Mouse (Mus musculus) hindbrain, embryonic 12.5 days (tissue): ENCODE measurements around the gene Lrrc49. TPM values are rescaled to one million over a fixed set of nuclear protein-coding genes. Genes with fewer than 3 reads are reported as not detected.

Experiments used
- ATAC-seq: fragments of 200-750 bp; cut with Nextera tagmentation; 2 replicates; pipeline ENCODE4 v1.8.0; 2017; ENCODE audit warnings: moderate TSS enrichment; ENCODE audit not compliant: low FRiP score
- H3K27ac ChIP-seq: fragments of 300-500 bp; sonication (generic); 2 replicates; pipeline ENCODE4 v1.5.1; 2016; ENCODE audit warnings: mild to moderate bottlenecking
- H3K27me3 ChIP-seq: fragments of 300-500 bp; sonication (generic); 2 replicates; pipeline ENCODE4 v1.6.1; 2016; ENCODE audit warnings: mild to moderate bottlenecking
- H3K36me3 ChIP-seq: fragments of 300-500 bp; sonication (generic); 2 replicates; pipeline ENCODE4 v1.6.1; 2016; ENCODE audit warnings: mild to moderate bottlenecking
- H3K4me1 ChIP-seq: fragments of 300-500 bp; sonication (generic); 2 replicates; pipeline ENCODE4 v1.6.1; 2016
- H3K4me2 ChIP-seq: fragments of 300-500 bp; sonication (generic); replicated peaks from 2 replicates; pipeline ENCODE4 v1.6.1; 2016; ENCODE audit warnings: mild to moderate bottlenecking
- H3K4me3 ChIP-seq: fragments of 300-500 bp; sonication (generic); 2 replicates; pipeline ENCODE4 v1.5.1; 2016; ENCODE audit warnings: mild to moderate bottlenecking
- H3K9ac ChIP-seq: fragments of 300-500 bp; sonication (generic); 2 replicates; pipeline ENCODE4 v1.6.1; 2016; ENCODE audit warnings: mild to moderate bottlenecking, moderate library complexity
- H3K9me3 ChIP-seq: fragments of 300-500 bp; sonication (generic); replicated peaks from 2 replicates; pipeline ENCODE4 v1.6.1; 2016; ENCODE audit warnings: mild to moderate bottlenecking
- WGBS: fragments of 180-500 bp; shearing (Covaris S2); methylation state at CpG from one replicate; pipeline ENCODE4 v1.1.7; 2016; 5-methylcytosine and 5-hydroxymethylcytosine counted together
- polyA plus RNA-seq: library from polyadenylated mRNA; unstranded; fragments of >200 nt; fragmentation: Nextera tagmentation; extraction: Ambion mirVana; gene quantifications from 2 replicates; pipeline ENCODE4 v1.2.1, GENCODE M21; 2016

Lrrc49 gene
- polyA plus RNA-seq, 1 experiment from 2014 or later: 55.7 TPM

DNA sequence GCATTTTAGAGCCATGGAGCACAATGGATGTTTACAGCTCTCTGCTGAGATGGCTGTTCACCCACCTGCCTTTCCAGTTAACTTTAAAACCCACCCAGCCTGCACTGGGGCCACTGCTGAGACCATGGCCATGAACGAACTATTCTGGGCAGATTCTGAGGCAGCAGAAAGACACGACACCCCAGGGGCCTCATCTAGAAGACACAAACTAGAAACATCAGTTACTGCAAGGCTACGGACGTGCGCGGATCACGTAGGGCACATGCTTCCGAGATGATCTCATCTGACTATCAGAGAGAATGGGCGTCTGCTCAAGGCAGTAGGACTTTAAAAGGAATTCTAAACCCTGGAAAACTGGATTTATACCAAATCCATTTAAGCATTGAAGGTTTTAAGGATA is 71.0 kb downstream of the Lrrc49 start:
- ATAC-seq: no peak
- no peaks in the 10 kb centered on the region for H3K27me3 ChIP-seq
- no peak overlapping the region for H3K4me2 ChIP-seq
- no peak overlapping the region; the same call in 1 of the 2 replicates for H3K27ac ChIP-seq
- no peak overlapping the region for H3K9ac ChIP-seq
- peaks cover 15% of the 10 kb centered on the region for H3K36me3 ChIP-seq
- H3K4me1 ChIP-seq: no peaks in the 10 kb centered on the region
- no peak overlapping the region for H3K4me3 ChIP-seq
- no peaks in the 10 kb centered on the region for H3K9me3 ChIP-seq
- 78% methylated on average over 9 of the region's 9 CpGs for WGBS

DNA sequence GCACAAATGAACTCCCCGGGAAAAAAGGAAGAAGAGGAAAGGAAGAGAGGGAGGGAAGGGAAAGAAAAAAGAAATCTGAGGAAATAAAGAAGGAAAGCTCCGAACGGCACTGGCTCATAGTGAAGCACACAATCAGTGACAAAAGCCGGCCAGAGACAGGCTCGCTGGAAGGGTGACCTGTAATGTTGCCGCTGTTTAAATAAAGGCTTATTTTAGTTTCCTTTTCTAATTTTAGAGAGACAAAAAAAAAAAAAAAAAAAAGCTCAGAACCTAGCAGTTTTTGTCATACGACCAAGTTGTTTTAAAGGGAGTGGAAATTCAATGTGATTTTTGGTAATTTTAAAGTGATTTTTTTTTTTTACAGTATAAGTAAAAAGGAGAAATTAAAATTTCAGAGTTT is 71.6 kb downstream of the Lrrc49 start:
- H3K4me2 ChIP-seq: no peak overlapping the region
- H3K9me3 ChIP-seq: no peaks in the 10 kb centered on the region
- no peaks in the 10 kb centered on the region for H3K27me3 ChIP-seq
- H3K36me3 ChIP-seq: peaks cover 19% of the 10 kb centered on the region
- no peak for ATAC-seq
- H3K27ac ChIP-seq: no peak overlapping the region
- WGBS: 85% methylated on average over 7 of the region's 7 CpGs
- no peak overlapping the region for H3K4me3 ChIP-seq
- no peak overlapping the region for H3K9ac ChIP-seq
- H3K4me1 ChIP-seq: no peaks in the 10 kb centered on the region

DNA sequence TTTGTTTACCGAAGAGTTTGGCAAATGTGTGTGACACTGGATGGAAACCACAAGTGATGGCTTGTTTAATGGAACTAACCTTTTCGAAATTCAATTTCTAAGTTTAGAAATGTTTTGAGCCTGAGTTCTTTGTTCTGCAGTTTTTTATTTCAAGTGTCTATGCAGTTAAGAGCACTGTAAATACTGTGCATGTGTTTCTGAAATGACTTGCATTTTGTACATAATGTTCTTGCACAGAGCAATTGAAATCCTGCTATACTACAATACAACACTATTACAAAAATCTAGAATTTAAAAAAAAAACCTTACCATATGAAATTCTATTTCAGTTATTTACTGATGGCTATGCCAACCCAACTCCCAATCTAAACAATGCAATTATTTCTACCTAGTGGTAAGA is 75.7 kb downstream of the Lrrc49 start:
- WGBS: 94% methylated on average over 2 of the region's 2 CpGs
- Histone ChIP-seq H3K9me3 (no peaks in the 10 kb centered on the region), H3K36me3 (peaks cover 33% of the 10 kb centered on the region), H3K9ac (no peak overlapping the region), H3K27ac (no peak overlapping the region), H3K4me3 (no peak overlapping the region), H3K4me1 (no peaks in the 10 kb centered on the region), H3K4me2 (no peak overlapping the region), H3K27me3 (no peaks in the 10 kb centered on the region)
- ATAC-seq: no peak

DNA sequence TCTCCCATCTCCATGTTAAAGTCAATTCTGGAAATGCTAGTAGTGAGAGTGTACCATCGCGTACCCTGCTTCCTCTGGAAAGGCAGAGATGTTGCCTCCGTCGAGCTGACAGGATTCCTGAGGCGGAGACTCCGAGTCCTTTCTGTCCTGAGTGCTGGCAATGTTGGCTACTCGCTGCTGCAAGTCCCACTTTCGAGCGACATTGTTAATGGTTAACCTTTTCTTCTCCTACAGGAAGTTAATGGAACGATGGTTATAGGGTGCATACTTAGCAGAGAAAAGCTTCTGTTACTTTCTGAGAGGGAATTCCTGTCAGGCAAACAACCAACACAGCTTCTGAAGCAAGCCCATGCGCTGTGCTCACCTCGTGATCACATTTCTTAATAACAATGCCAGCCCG is 77.8 kb downstream of the Lrrc49 start:
- no peak overlapping the region for H3K27ac ChIP-seq
- no peaks in the 10 kb centered on the region for H3K9me3 ChIP-seq
- no peak overlapping the region for H3K4me3 ChIP-seq
- H3K9ac ChIP-seq: no peak overlapping the region
- WGBS: 71% methylated on average over 13 of the region's 13 CpGs
- no peaks in the 10 kb centered on the region for H3K27me3 ChIP-seq
- H3K4me2 ChIP-seq: no peak overlapping the region
- H3K4me1 ChIP-seq: no peaks in the 10 kb centered on the region
- no peak for ATAC-seq
- H3K36me3 ChIP-seq: peaks cover 33% of the 10 kb centered on the region

DNA sequence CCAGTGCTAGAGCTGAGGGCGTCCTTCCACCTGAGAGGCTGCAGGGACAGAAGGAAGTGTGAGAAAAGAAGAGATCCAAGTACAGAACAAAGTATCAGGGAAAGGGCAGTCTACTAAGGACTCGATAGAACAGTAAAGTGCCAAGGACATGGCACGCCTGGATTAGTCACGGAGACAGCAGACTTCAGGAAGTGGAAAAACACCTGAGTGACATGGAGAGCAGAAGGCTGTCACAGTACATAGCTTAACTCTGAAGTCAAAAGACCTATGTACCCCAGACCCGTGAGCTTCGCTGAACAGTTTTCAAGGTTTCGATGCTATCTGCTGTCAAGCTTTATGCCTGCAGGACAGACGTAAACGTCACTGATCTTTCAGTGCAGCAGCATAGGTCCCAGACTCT is 79.1 kb downstream of the Lrrc49 start:
- H3K4me2 ChIP-seq: no peak overlapping the region
- H3K4me3 ChIP-seq: no peak overlapping the region
- no peaks in the 10 kb centered on the region for H3K27me3 ChIP-seq
- H3K27ac ChIP-seq: no peak overlapping the region
- no peak overlapping the region for H3K9ac ChIP-seq
- ATAC-seq: no peak
- no peaks in the 10 kb centered on the region for H3K4me1 ChIP-seq
- peaks cover 38% of the 10 kb centered on the region for H3K36me3 ChIP-seq
- WGBS: 90% methylated on average over 9 of the region's 9 CpGs
- H3K9me3 ChIP-seq: no peaks in the 10 kb centered on the region

DNA sequence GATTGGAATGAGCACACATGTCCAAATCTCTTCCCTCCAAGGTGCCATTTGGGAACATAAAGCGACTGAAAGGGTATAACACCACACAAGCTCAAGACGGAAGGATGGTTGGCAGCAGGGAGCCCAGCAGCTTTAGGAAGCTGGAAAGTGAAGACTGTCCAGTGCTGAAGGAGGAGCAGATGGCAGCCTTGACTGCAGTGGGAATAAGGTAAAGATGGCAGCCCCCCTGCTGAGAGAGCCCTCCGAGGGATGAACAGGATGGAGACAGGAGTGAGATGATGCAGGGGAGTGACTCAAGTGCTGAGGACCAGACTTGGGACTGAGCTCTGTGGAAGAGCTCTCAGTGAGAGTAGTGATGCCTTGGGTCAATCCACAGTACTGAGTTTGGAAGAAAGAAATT is 79.9 kb downstream of the Lrrc49 start:
- no peak for ATAC-seq

DNA sequence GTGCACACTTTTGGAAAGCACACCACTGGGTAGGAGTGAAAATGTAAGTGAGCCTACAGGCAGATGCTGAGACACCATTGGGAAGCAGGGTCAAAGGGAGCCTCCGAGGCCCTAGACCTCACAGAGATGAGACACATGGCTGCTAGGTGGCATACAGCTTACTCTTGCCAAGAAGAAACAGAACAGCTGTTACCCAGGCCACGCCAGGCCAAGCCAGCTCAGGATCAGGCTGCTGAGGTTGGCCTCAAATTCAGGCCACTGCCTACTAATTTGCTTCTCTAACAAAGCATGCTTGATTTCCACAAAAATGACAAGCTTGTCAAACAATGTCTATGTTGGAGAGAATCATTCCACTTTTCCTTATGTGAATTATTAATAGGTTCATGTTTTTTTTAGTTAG is 83.0 kb downstream of the Lrrc49 start:
- no peak overlapping the region for H3K4me3 ChIP-seq
- H3K9ac ChIP-seq: no peak overlapping the region
- WGBS: 89% methylated on average over 2 of the region's 2 CpGs
- H3K4me1 ChIP-seq: no peaks in the 10 kb centered on the region
- H3K36me3 ChIP-seq: peaks cover 40% of the 10 kb centered on the region
- H3K4me2 ChIP-seq: no peak overlapping the region
- ATAC-seq: no peak
- no peak overlapping the region for H3K27ac ChIP-seq
- no peaks in the 10 kb centered on the region for H3K27me3 ChIP-seq
- no peaks in the 10 kb centered on the region for H3K9me3 ChIP-seq

More for the DNA sequence above, 79.9 kb downstream of the Lrrc49 start:
- no peak overlapping the region for H3K27ac ChIP-seq
- no peak overlapping the region for H3K9ac ChIP-seq
- H3K4me2 ChIP-seq: no peak overlapping the region
- no peak overlapping the region for H3K4me3 ChIP-seq
- H3K27me3 ChIP-seq: no peaks in the 10 kb centered on the region
- 75% methylated on average over 3 of the region's 3 CpGs for WGBS
- H3K4me1 ChIP-seq: no peaks in the 10 kb centered on the region
- H3K9me3 ChIP-seq: no peaks in the 10 kb centered on the region
- H3K36me3 ChIP-seq: peaks cover 34% of the 10 kb centered on the region

DNA sequence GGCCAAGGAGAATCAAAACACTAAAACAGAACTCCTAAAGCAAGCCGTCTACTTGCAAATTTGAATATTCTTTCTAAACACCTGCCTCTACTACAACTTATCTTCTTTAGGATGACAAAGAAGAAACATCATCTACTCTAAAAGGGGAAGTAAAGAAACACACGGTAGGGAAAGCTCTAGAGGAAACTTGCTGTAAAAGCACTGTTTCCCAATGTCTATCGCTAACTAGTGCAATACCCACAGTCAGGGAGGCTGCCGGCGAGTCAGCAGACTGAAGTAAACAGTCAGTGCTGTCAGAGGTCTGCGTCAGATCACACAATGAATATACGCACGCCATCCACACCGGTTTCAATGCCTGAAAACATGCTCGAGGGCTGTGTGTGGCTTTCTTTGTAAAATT is 86.0 kb downstream of the Lrrc49 start:
- Histone ChIP-seq H3K4me1 (no peaks in the 10 kb centered on the region), H3K9me3 (no peaks in the 10 kb centered on the region), H3K4me2 (no peak overlapping the region), H3K4me3 (no peak overlapping the region), H3K36me3 (peaks cover 44% of the 10 kb centered on the region), H3K27me3 (no peaks in the 10 kb centered on the region), H3K9ac (no peak overlapping the region), H3K27ac (no peak overlapping the region)
- no peak for ATAC-seq
- WGBS: 81% methylated on average over 10 of the region's 10 CpGs

DNA sequence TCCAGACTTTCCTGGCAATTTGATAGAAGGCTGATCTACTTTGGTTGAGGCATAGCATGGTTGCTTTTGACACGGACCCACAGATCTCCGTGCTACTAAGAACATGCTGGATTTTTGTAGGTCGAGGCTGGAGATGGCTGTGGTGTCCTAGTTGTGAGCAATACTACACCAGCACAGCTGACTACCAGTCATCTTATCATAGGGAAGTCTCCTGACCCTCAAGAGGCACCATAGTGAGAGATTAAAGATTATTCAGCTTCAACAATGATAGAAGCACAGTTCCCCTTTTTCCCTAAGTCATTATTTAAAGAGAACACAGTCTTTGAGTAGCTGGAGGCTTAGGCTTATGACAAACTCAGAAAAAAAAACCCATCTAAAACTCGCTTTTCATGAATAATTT is 87.7 kb downstream of the Lrrc49 start:
- H3K9me3 ChIP-seq: no peaks in the 10 kb centered on the region
- H3K27ac ChIP-seq: no peak overlapping the region
- H3K4me1 ChIP-seq: no peaks in the 10 kb centered on the region
- H3K4me3 ChIP-seq: no peak overlapping the region
- no peak overlapping the region for H3K4me2 ChIP-seq
- H3K9ac ChIP-seq: no peak overlapping the region
- H3K36me3 ChIP-seq: peaks cover 52% of the 10 kb centered on the region
- no peak for ATAC-seq
- H3K27me3 ChIP-seq: no peaks in the 10 kb centered on the region
- 88% methylated on average over 4 of the region's 4 CpGs for WGBS

DNA sequence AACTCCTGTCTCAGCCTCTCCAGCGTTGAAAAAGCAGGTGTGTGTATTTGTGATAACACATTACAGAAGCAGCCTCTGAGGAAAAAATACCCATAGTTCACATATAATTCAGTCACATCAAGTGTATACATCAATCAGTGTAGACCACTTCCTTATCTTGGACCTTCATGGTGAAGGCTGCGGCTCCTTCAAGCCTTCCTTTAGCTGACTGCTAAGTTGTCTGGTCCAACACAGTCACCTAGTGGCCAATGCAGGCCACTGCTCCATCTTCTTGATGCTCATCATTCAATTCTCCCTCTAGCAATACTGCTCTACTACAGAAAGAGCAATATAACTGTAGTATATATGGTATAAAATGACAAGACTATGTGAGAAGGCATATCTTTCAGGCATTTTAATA is 88.5 kb downstream of the Lrrc49 start:
- H3K27ac ChIP-seq: no peak overlapping the region
- no peak overlapping the region for H3K9ac ChIP-seq
- 80% methylated on average over 2 of the region's 2 CpGs for WGBS
- H3K27me3 ChIP-seq: no peaks in the 10 kb centered on the region
- no peaks in the 10 kb centered on the region for H3K9me3 ChIP-seq
- no peaks in the 10 kb centered on the region for H3K4me1 ChIP-seq
- H3K4me2 ChIP-seq: no peak overlapping the region
- peaks cover 46% of the 10 kb centered on the region for H3K36me3 ChIP-seq
- ATAC-seq: no peak
- no peak overlapping the region for H3K4me3 ChIP-seq

DNA sequence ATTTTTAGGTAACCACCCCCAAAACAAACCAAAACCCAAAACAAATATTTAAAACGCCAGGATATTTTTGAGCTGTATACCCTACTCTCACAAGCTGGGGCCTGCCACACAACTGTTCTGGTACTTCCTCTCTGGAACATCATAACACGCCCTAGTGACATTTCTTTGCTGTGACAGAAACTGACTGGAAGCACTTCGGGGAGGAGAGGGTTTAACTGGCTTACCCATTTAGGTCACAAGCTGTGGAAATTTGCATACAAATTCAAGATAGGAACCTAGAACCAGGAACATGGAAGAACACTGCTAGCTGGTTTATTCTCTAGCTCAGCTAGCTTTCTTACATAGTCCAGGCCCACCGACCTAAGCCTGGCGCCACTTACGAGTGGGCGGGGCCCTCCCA is 92.6 kb downstream of the Lrrc49 start:
- WGBS: 78% methylated on average over 7 of the region's 7 CpGs
- no peak overlapping the region for H3K9ac ChIP-seq
- H3K36me3 ChIP-seq: peaks cover 62% of the 10 kb centered on the region
- ATAC-seq: no peak
- no peak overlapping the region for H3K4me2 ChIP-seq
- H3K9me3 ChIP-seq: no peaks in the 10 kb centered on the region
- no peaks in the 10 kb centered on the region for H3K4me1 ChIP-seq
- H3K27me3 ChIP-seq: no peaks in the 10 kb centered on the region
- H3K4me3 ChIP-seq: no peak overlapping the region
- H3K27ac ChIP-seq: no peak overlapping the region

DNA sequence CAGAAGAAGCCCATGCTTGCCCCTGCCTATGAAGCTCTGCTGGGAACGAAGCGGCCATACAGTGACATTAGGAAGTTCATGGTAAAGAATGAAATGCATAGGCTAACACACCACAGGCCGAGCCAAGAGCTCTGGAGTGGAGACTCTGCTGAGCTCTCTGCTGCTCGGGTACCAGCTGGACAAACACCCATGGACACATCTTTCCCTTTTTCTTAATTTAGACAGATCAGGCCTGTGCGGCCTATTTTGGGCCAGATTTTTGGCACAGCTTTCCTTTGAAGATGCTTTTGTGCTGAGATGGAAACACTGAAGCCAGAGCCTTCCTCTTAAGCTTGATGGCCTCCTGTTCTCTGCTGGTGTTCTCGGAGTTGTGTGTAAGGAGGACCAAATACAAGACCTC is 95.0 kb downstream of the Lrrc49 start:
- no peak for ATAC-seq
- H3K9me3 ChIP-seq: no peaks in the 10 kb centered on the region
- H3K4me2 ChIP-seq: no peak overlapping the region
- H3K4me1 ChIP-seq: no peaks in the 10 kb centered on the region
- no peak overlapping the region for H3K27ac ChIP-seq
- WGBS: 90% methylated on average over 6 of the region's 6 CpGs
- H3K9ac ChIP-seq: no peak overlapping the region
- peaks cover 71% of the 10 kb centered on the region for H3K36me3 ChIP-seq
- H3K4me3 ChIP-seq: no peak overlapping the region
- H3K27me3 ChIP-seq: no peaks in the 10 kb centered on the region

DNA sequence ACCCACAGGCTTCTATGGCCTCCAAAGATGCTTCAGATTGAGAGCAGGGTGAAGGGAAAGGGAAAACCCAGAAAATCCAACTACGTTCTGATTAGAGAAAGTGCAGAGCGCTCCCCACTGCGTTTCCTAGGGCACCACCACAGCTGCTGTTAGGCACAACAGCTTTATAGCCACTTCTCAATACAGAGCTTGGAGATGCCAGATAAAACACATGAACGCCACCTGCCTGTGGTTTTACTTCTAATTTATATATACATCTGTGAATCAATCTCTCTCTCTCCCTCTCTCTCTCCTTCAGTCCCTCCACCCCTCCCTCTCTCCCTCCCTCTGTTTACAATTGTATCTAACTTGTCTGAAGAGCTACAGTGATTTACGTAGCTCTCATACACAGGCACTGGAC is 95.6 kb downstream of the Lrrc49 start:
- peaks cover 72% of the 10 kb centered on the region for H3K36me3 ChIP-seq
- no peak for ATAC-seq

More for the DNA sequence above, 95.6 kb downstream of the Lrrc49 start:
- no peaks in the 10 kb centered on the region for H3K27me3 ChIP-seq
- no peak overlapping the region for H3K27ac ChIP-seq
- no peak overlapping the region for H3K4me3 ChIP-seq
- WGBS: 85% methylated on average over 5 of the region's 5 CpGs
- H3K4me1 ChIP-seq: no peaks in the 10 kb centered on the region
- H3K9ac ChIP-seq: no peak overlapping the region
- no peaks in the 10 kb centered on the region for H3K9me3 ChIP-seq
- no peak overlapping the region for H3K4me2 ChIP-seq
